Mouse (Mus musculus) liver, adult 2 months (tissue): ENCODE results near the gene Atg10. TPM values are rescaled to one million over a fixed set of nuclear protein-coding genes. Genes with fewer than 3 reads are reported as not detected.

Source experiments
- DNase-seq: peaks from one replicate; pipeline ENCODE4 v3.0.0-alpha.2; 2011; ENCODE audit warnings: low read depth, low spot score; ENCODE audit errors: extremely low read depth
- H3K27ac ChIP-seq: fragments of 200-500 bp; replicated peaks from 2 replicates; pipeline ENCODE4 v1.5.1; 2012; ENCODE audit warnings: low read depth, mild to moderate bottlenecking, control low read depth, inconsistent platforms, low read length; ENCODE audit not compliant: insufficient read depth
- H3K27me3 ChIP-seq: fragments of 200-500 bp; 2 replicates; pipeline ENCODE4 v1.6.1; 2012; ENCODE audit warnings: mild to moderate bottlenecking, moderate library complexity, low read length, inconsistent platforms; ENCODE audit not compliant: control insufficient read depth, insufficient read depth
- H3K36me3 ChIP-seq: fragments of 200-500 bp; 2 replicates; pipeline ENCODE4 v1.6.1; 2012; ENCODE audit warnings: low read length, inconsistent platforms; ENCODE audit not compliant: control insufficient read depth, insufficient read depth
- H3K4me1 ChIP-seq: fragments of 200-500 bp; 2 replicates; pipeline ENCODE4 v1.6.1; 2011; ENCODE audit warnings: low read length; ENCODE audit not compliant: control insufficient read depth, insufficient read depth
- H3K4me3 ChIP-seq: fragments of 200-500 bp; 2 replicates; pipeline ENCODE4 v1.5.1; 2011; ENCODE audit warnings: low read depth, mild to moderate bottlenecking, control low read depth, low read length, moderate library complexity; ENCODE audit not compliant: insufficient read depth
- H3K79me2 ChIP-seq: fragments of 200-500 bp; 2 replicates; pipeline ENCODE4 v1.6.1; 2012; ENCODE audit warnings: inconsistent platforms, mild to moderate bottlenecking, low read length, moderate library complexity; ENCODE audit not compliant: control insufficient read depth, insufficient read depth
- H3K9ac ChIP-seq: fragments of 200-500 bp; 2 replicates; pipeline ENCODE4 v1.6.1; 2012; ENCODE audit warnings: low read depth, mild to moderate bottlenecking, control low read depth, inconsistent platforms, low read length
- CTCF ChIP-seq: fragments of 200-500 bp; IDR thresholded peaks from 2 replicates; pipeline ENCODE4 v1.5.1; 2011; ENCODE audit warnings: low read depth, low read length, control low read depth
- POLR2A ChIP-seq: fragments of 200-500 bp; IDR thresholded peaks from 2 replicates; pipeline ENCODE4 v1.6.1; 2011; ENCODE audit warnings: low read length, control low read depth; ENCODE audit not compliant: insufficient read depth; ENCODE audit errors: extremely low read depth
- WGBS: fragments of 180-500 bp; shearing (Covaris S2); methylation state at CpG from one replicate; pipeline ENCODE4 v1.1.7; 2018; 5-methylcytosine and 5-hydroxymethylcytosine counted together
- polyA plus RNA-seq: library from polyadenylated mRNA; depleted of rRNA; stranded (reverse); fragments of >200 nt; gene quantifications from 2 replicates; pipeline ENCODE4 v1.2.3, GENCODE M21; 2012
- total RNA-seq: library from RNA; depleted of rRNA; stranded (reverse); fragments of >200 nt; gene quantifications from 2 replicates; pipeline ENCODE4 v1.2.3, GENCODE M21; 2014

Atg10 gene
- total and polyA plus RNA-seq, 2 experiments, result 0.94 to 5.3 TPM

DNA sequence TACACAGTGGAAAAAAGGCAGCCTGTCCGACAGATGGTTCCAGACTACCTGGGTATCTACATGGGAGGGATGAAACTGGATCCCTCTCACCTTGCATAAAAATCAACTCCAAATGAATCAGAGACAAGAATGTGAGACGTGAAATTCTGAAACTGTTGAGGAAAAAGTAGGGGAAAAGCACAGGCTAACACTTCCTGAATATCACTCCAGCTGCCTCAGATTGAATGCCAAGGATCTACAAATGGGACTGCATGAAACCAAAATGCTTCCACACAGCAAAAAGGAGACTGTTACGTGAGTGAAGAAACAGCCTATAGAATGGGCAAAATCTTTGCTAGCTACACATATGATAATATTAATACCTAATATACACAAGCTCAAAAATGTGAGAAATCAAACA, 238.4 kb downstream of the Atg10 start:
- Histone ChIP-seq H3K36me3 (no peaks in the 10 kb centered on the region), H3K27ac (no peak overlapping the region), H3K4me1 (no peaks in the 10 kb centered on the region), H3K27me3 (no peaks in the 10 kb centered on the region), H3K79me2 (no peaks in the 10 kb centered on the region), H3K9ac (no peak overlapping the region), H3K4me3 (no peak overlapping the region)
- TF ChIP-seq CTCF (no peak), POLR2A (no peak)
- 86% methylated on average over 3 of the region's 3 CpGs for WGBS
- no peak for DNase-seq

DNA sequence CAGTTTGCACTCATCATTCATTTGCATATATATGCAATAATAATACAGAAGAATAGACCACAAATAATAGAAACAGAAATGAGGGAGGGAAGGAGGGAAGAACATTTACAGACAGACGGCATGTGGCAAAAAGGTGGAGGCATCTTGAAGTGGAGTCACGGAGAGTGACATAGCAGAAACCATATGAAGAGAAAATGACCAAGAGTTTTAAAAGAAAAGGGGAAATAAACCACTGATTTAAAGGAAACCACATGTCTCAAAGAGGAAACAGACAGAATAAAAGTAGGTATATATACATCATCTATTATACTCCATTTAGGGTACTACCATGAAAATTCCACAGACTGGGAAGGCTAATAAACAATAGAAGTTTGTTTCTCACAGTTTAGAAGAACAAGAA, 239.7 kb downstream of the Atg10 start:
- Histone ChIP-seq H3K27ac (no peak overlapping the region), H3K27me3 (no peaks in the 10 kb centered on the region), H3K9ac (no peak overlapping the region), H3K4me3 (no peak overlapping the region), H3K4me1 (no peaks in the 10 kb centered on the region), H3K79me2 (no peaks in the 10 kb centered on the region), H3K36me3 (no peaks in the 10 kb centered on the region)
- DNase-seq, result no peak
- no peak for TF ChIP-seq POLR2A
- TF ChIP-seq CTCF, result no peak
- WGBS, result 92% methylated on average over 2 of the region's 2 CpGs

DNA sequence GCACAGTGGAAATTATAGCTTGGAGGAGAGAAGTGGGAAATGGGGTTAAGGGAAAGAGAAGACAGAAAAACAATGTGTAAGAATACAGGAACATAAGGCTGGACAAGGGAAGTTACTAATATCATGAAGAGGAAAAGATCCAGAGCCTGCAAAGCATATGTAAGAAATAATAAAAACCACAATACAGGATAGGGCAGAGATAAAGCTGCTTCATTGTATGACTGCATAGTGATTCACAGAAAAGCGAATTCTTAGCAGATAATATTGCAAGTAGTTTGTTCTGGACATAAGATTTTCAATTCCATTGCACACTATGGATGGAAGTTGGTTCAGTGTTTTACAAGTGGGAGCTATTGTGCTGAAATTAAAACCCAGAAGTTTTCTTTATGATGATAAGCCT, 242.0 kb downstream of the Atg10 start:
- Histone ChIP-seq H3K4me1 (no peaks in the 10 kb centered on the region), H3K79me2 (no peaks in the 10 kb centered on the region), H3K27ac (no peak overlapping the region), H3K9ac (no peak overlapping the region), H3K4me3 (no peak overlapping the region), H3K36me3 (no peaks in the 10 kb centered on the region), H3K27me3 (no peaks in the 10 kb centered on the region)
- WGBS, result 86% methylated on average over 1 of the region's 1 CpGs
- no peak for DNase-seq
- TF ChIP-seq CTCF, result no peak
- no peak for TF ChIP-seq POLR2A

DNA sequence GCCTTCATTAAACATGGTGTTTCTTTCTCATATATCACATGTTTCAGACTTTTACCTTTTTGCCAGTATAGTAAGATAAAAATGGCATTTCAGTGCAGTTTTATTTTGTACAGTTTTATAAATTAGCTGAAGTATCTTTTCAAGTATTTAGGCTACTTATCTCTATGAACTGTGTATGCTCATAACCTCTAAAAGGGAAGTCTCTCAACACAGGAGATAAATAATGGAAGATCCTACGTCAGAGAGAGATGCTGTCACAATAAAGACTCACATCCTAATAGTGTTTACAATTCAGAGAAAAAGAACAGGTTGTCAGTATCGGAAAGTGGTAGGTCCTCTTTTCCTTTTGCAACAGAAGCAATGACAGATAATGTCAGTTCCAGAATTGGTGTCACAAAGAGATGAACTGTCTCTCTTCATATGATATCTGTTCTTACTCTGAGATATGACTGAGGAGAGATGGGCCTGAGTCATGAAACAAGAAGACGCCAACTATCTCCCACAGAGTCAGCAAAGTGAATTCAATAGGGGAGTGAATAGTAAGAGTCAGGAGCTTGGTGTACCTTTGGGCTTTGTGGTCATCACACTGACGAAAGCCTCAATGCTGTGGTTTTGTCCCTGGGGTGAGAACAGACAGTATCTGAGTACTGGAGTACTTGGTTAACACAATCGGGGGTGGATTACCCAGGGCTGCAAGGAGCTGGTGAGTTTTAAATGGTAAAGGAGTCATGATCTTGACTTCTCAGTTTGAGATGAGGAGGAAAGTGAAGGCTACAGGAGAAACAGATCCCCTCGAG, 242.7 kb downstream of the Atg10 start:
- H3K4me3 ChIP-seq, result no peak overlapping the region
- H3K27ac ChIP-seq, result no peak overlapping the region
- TF ChIP-seq CTCF, result no peak
- no peak for TF ChIP-seq POLR2A
- H3K27me3 ChIP-seq, result no peaks in the 10 kb centered on the region
- no peaks in the 10 kb centered on the region for H3K4me1 ChIP-seq
- no peaks in the 10 kb centered on the region for H3K36me3 ChIP-seq
- H3K9ac ChIP-seq, result no peak overlapping the region
- H3K79me2 ChIP-seq, result no peaks in the 10 kb centered on the region
- WGBS, result 85% methylated on average over 6 of the region's 6 CpGs
- no peak for DNase-seq

DNA sequence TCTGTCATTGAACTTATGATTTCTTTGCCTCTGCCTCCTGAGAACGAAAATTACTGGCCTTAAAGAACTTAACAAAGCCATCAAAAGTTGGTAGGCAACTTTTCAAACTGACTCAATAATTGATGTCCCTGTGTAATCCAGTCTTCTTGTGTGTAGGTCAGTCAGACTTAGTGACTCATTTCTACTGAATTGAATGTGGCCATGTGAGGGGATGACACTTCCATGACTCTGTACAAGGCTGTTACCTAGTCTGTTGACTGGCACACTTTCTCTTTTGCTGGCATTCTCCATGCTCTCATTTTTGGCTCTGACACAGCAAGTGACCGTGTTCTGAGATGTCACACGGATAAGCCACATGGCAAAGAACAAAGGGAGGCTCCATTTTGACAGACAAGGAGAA, 246.7 kb downstream of the Atg10 start:
- Histone ChIP-seq H3K9ac (no peak overlapping the region), H3K4me1 (no peaks in the 10 kb centered on the region), H3K4me3 (no peak overlapping the region), H3K79me2 (no peaks in the 10 kb centered on the region), H3K27me3 (no peaks in the 10 kb centered on the region), H3K36me3 (no peaks in the 10 kb centered on the region), H3K27ac (no peak overlapping the region)
- WGBS, result 88% methylated on average over 3 of the region's 3 CpGs
- TF ChIP-seq CTCF, result no peak
- TF ChIP-seq POLR2A, result no peak
- DNase-seq, result no peak

DNA sequence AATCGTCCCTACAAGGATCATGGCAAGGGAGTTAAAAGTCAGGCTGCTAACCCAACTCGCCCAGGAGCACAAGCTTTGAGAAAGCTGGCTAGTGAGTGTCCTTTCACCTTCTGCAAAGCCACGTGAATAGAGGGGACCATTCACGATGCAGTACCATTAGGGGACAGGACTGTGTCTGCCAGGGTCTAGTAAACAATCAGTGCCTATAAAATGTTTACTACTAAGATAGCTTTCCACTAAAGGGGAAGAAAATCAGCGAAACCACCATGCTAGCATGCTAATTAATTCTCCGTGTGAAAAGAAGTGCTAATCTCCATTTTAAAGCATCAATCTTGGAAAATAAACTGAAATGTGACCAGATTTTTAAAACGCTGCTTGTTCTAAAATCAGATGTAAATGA, 250.4 kb downstream of the Atg10 start:
- WGBS, result 70% methylated on average over 7 of the region's 7 CpGs
- H3K27ac ChIP-seq, result no peak overlapping the region
- H3K4me3 ChIP-seq, result no peak overlapping the region
- no peaks in the 10 kb centered on the region for H3K79me2 ChIP-seq
- no peak for DNase-seq
- H3K27me3 ChIP-seq, result no peaks in the 10 kb centered on the region
- no peak overlapping the region for H3K9ac ChIP-seq
- TF ChIP-seq POLR2A, result no peak
- no peak for TF ChIP-seq CTCF
- H3K36me3 ChIP-seq, result no peaks in the 10 kb centered on the region
- H3K4me1 ChIP-seq, result no peaks in the 10 kb centered on the region
